Mouse (Mus musculus) thymus, postnatal 0 days (tissue): ENCODE measurements around the gene Sypl2. TPM values are rescaled to one million over a fixed set of nuclear protein-coding genes. Genes with fewer than 3 reads are reported as not detected.
"Not testable (repeated sequence)": the region's sequence is repeated elsewhere in the genome, so short reads cannot be mapped to it uniquely, and the experiment has no call there.

Experiments used
- DNase-seq: peaks from one replicate; pipeline ENCODE4 v3.0.0-alpha.2; 2015; ENCODE audit warnings: low spot score
- polyA plus RNA-seq: library from polyadenylated mRNA; unstranded; fragments of >200 nt; fragmentation: Nextera tagmentation; extraction: Ambion mirVana; gene quantifications from 2 replicates; pipeline ENCODE4 v1.2.1, GENCODE M21; 2015

Gene Sypl2
- polyA plus RNA-seq, result 0.10 and 0.14 TPM in 2 replicates

- DNase-seq, result peak; percentile 13
Measured at GRCm38 (mm10) chr3:108226558-108227350, at the start of gene Sypl2. Sypl2 (minus strand) TSS chr3:108226648.

DNA sequence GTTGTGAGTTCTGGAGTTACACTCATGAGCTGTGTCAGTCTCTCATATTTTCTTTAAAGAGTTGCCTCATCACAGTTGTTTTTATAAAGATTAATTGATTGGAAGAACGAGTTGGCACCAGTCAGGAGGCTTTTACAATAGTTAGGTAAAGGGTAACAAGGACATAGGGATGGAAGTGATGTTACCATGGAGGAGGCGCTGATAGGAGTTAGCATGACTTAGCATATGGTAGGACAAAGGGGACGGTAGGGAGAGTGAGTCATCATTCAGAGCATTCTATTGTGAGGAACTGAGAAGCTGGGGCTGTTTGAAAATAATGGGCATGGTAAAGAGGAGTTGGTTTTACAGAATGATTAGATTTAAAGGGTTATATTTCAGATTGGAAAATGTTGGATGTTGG is 32.9 kb upstream of the Sypl2 start:
- DNase-seq, result no peak

DNA sequence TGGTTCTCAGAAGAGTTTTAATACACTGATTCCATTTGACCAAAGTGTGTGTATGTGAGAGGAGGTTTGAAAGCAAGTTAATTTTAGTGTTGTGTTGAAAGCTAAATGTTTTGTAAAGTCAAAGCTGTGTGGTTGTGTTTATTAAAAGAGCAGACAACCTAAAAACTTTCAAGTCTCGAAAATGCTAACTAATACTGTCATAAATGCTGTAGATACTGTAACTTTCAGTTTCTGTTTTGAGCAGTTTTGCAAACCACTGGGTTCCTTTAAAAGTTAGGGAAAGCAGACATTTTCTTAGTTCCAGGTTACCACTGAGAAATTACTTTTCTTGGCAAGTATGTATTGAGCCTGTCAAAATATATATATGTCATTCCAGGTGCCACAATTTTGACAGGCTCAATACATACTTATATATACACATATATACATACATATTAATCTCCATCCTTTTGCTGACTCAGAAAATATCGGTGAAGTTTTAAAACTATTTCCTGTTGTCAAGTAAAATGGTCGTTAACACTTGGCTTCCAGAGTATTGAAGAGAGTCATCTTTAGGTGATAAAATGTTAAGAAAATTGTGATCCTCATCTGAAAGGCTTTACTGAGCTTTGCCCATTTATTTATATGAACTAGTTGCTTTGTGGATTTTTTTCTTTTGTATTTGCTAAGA is 31.5 kb upstream of the Sypl2 start:
- no peak for DNase-seq

DNA sequence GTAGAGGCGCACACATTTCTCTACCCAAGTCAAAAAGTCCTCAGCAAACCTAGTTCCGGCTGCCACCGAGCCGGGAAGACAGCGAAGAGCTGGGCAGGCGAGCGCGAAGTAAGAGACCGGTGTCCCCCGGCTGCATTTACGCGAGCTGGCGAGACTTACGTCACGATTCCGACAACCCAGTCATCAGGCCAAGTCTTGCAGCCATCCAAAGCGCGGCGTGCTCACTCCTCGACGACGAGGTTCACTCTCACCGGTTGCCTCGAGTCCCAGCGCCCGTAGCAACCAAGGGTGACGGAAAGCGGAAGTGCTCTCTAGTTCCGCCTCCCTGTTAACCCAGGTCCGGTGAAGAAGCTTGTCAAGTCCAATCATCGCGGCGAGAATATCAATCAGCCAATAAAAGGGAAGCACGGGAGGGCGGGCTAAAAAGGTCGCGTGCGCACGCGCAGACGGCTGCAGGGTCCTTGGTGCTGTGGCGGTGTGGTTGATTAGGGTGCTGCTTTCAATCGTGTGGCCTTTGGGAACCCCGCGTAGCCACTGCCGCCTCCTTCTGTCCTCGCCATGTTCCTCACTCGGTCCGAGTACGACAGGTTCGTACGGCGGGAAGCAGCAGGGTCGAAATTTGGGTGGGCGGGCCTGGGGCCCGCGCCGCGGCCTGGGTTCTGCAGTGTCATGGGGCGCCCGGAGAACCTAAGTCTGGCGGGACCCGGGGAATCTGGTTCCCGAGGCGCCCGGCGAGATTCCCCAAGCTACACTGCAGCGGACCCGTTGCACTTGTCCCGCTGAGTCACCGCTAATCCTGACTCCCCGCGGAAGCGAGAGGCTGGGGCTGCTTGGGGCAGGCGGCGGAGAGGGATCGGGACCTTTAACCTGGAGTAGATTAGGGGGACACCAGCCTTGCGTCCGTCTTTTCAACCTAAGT is 30.5 kb upstream of the Sypl2 start, which contains the start of gene Psma5:
Gene Psma5 (plus strand): TSS at position 208 of the 919 bp plus-strand sequence.
- DNase-seq, result peak; percentile 98

- DNase-seq, result no peak
Measured at GRCm38 (mm10) chr3:108246857-108247256, 20.4 kb upstream of the Sypl2 start.

- no peak for DNase-seq
Measured at GRCm38 (mm10) chr3:108241243-108241839, 14.9 kb upstream of the Sypl2 start.

DNA sequence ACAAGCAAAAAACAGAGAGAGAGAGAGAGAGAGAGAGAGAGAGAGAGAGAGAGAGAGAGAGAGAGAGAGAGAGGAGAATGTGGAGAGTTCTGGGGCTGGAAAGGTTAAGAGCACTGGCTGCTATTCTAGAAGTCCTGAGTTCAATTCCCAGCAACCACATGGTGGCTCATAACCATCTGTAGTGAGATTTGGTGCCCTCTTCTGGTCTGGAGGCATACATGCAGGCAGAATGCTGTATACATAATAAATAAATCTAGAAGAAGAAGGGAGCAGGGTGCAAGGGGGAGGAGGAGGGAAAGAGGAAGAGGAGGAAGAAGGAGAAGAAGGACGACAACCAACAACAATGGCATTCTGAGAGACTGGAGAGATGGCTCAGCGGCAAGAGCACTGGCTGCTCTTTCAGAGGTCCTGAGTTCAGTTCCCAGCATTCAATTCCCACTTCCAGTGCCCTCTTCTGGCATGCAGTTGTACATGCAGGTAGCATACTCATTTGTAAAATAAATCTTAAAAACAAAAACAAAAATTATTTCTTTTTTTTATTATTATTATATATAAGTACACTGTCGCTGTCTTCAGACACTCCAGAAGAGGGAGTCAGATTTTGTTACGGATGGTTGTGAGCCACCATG is 11.1 kb upstream of the Sypl2 start:
- DNase-seq, result not testable (repeated sequence)

DNA sequence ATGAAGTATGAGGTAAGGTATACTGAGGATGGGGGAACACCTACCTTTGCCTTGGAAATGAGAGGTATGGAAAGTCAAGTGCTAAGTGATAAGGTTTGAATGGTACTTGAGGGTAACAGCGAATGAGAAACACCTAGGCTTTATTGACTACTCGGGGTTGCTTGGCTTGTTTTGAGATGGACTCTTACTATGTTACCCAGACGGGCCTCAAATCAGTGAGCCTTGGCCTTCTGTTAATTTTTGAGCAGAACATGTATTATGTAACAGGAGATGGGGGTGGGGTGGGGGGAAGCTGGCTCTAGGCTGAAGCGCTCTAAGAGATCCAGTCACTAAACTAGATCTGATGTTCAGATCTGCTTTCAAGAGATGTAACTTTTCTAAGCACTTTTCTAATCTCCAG is 5.2 kb upstream of the Sypl2 start:
- no peak for DNase-seq

GRCm38 (mm10) chr3:108227521-108227920 is 1.1 kb upstream of the Sypl2 start:
- DNase-seq, result no peak

DNA sequence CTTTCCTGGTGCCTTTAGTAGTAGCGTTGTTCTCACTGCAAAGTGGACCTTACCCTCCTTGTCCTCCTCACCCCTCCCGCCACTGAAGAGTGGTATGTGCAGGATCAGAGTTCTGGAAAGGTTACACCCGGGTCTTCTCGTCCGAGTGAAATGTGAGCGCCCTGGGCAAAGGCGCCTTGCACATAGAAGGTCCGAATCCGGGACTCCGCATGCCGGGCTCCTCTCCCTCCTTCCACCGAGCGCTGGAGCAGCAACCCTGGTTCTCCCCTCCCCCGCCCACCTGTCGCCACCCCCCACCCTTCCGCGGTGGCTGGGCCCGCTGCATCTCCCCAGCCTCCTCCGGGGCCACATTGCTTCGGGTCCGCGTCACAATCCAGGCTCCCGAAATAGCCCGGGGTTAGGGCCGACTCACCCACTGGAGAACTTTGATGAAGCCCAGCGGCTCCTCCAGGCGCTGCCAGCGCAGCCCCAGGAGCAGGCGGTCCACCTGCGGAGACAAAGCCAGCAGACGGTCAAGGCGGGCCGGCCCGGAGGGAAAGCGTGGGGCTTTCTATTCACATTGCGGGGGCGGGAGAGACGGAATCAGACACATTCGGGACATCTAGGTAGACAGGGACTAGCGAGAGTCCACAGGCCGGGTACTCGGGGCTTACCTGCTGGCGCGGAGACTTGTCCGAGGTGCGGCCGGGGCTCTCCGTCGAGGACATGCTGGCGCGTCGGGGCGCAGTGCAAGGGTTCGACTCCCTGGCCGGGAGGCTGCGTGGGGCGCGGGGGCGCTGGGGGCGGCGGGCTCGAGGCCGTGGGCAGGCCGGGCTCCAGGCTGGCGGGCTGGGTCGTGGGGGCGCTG is 514 bp downstream of the Sypl2 start:
- no peak for DNase-seq

GRCm38 (mm10) chr3:108220661-108221060 is 5.8 kb downstream of the Sypl2 start:
- DNase-seq, result no peak

- DNase-seq, result no peak
Measured at GRCm38 (mm10) chr3:108214734-108215133, 11.7 kb downstream of the Sypl2 start.

DNA sequence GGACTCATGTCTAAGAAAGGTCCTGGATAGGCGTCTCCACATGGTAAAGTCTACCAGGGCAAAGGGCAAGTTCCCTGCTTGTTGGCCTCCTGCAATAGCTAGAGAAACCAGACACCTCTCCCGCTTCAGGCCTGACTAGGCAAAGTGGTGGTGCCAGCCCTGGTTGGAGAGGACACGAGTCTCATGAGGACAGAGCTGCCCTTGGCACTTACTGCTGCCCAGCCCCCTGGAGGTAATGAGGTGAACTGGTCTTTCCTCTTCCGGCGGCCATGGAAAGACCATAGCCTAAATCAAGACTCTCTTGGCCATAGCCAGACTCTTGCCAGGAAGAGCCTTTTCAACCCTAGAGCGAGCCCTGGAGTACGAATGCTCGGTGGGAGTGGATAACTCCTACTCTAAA is 14.0 kb downstream of the Sypl2 start:
- DNase-seq, result no peak

DNA sequence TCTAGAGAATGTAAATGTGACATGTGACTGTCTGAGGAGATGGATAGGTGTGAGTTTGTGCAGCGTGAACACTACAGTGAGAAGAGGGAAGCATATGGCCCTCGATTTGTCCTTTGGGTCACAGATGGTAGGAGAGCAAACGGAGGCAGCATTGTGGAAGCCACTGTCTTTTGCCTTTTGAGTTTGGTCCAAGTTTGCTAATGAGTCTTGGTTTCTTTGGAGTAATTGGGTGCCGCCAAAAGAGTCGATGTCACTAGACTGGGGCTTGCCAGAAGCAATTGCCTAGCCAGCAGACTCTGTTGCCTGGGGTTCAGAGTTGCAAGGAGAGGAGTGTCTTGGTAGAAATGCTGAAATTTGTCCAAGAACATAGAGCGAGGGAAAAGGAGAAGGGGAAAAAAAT is 14.6 kb downstream of the Sypl2 start:
- DNase-seq, result no peak

GRCm38 (mm10) chr3:108210771-108211139 is 15.7 kb downstream of the Sypl2 start, which contains the start of gene Atxn7l2:
Atxn7l2 (minus strand) TSS chr3:108210934.
- DNase-seq, result no peak

- peak; percentile 97 for DNase-seq
Measured at GRCm38 (mm10) chr3:108209946-108210770, 16.3 kb downstream of the Sypl2 start.

GRCm38 (mm10) chr3:108209536-108209935 is 16.9 kb downstream of the Sypl2 start:
- DNase-seq, result no peak

GRCm38 (mm10) chr3:108209001-108209400 is 17.4 kb downstream of the Sypl2 start:
- no peak for DNase-seq
